Comparison of ENCODE assay signal across 23 mouse cellular contexts in genomic region chr7:122050834-122051233, GRCm38 (mm10). TPM values are rescaled to one million over a fixed set of nuclear protein-coding genes. Genes with fewer than 3 reads are reported as not detected.
A peak's percentile ranks its signal among the peaks of the same experiment; 100 is the strongest.
DNase-seq lines count a peak whose midpoint lies in the region; ATAC-seq and TF ChIP-seq lines count a peak whose summit lies in the region.
"Had no signal": no experiment of that assay in that cellular context is flagged by ENCODE, and none has a peak within 500 bp of the region (broad histone marks: within the 10 kb centered on the region; RNA-seq: fewer than 3 reads in every experiment).

No protein-coding gene starts in this region.

- no peaks in the 10 kb centered on the region for H3K9me3 ChIP-seq in kidney, embryonic 16.5 days (ENCODE audit: low read length)
- H3K9me3 ChIP-seq in lung, postnatal 0 days (ENCODE audit: low read length) = no peaks in the 10 kb centered on the region
- H3K9me3 ChIP-seq: heart, embryonic 13.5 days; hindbrain, embryonic 13.5 days; liver, embryonic 13.5 days; neural tube, embryonic 15.5 days had no signal

- H3K36me3 ChIP-seq in kidney, embryonic 16.5 days (ENCODE audit: insufficient read depth, low read length) = peaks cover 49% of the 10 kb centered on the region
- no peaks in the 10 kb centered on the region for H3K36me3 ChIP-seq in lung, postnatal 0 days (ENCODE audit: insufficient read depth, low read length)

- no peak overlapping the region for H3K4me2 ChIP-seq in kidney, embryonic 16.5 days (replicated peaks; ENCODE audit: low read depth, low read length)
- H3K4me2 ChIP-seq in lung, postnatal 0 days (replicated peaks; ENCODE audit: low read depth, low read length) = no peak overlapping the region
- H3K4me2 ChIP-seq: heart, embryonic 13.5 days; hindbrain, embryonic 13.5 days; liver, embryonic 13.5 days; neural tube, embryonic 15.5 days had no signal

- peak overlapping the region; percentile 51 for H3K27ac ChIP-seq in kidney, embryonic 16.5 days (ENCODE audit: low read length)
- H3K27ac ChIP-seq in lung, postnatal 0 days (ENCODE audit: low read length) = no peak overlapping the region
- H3K27ac ChIP-seq: heart, embryonic 13.5 days; hindbrain, embryonic 13.5 days; liver, embryonic 13.5 days; neural tube, embryonic 15.5 days had no signal

- TF ChIP-seq EP300 in lung, postnatal 0 days (IDR thresholded peaks at IDR 0.05) = no peak

- no peak for TF ChIP-seq POLR2A in lung, adult 2 months (IDR thresholded peaks at IDR 0.05; ENCODE audit: borderline replicate concordance, extremely low read depth, low read depth, low read length)

- intact Hi-C loops in heart, postnatal 36 days (cut with DNase I) = no loop called here

- WGBS in kidney, embryonic 16.5 days = 65% methylated on average over 1 of the region's 1 CpGs
- WGBS in lung, postnatal 0 days = 62% methylated on average over 1 of the region's 1 CpGs
- 55% methylated on average over 1 of the region's 1 CpGs for WGBS in lung, adult 2 months

- H3K4me3 ChIP-seq in kidney, embryonic 16.5 days (ENCODE audit: low read length) = no peak overlapping the region
- H3K4me3 ChIP-seq in lung, postnatal 0 days (ENCODE audit: low read depth, low read length) = no peak overlapping the region
- H3K4me3 ChIP-seq in lung, adult 2 months (replicated peaks; ENCODE audit: extremely low read depth, low read depth, low read length) = no peak overlapping the region
- H3K4me3 ChIP-seq: heart, embryonic 13.5 days; hindbrain, embryonic 13.5 days; liver, embryonic 13.5 days; neural tube, embryonic 15.5 days had no signal

- H3K9ac ChIP-seq in kidney, embryonic 16.5 days (replicated peaks; ENCODE audit: low read length) = no peak overlapping the region
- no peak overlapping the region for H3K9ac ChIP-seq in lung, postnatal 0 days (replicated peaks; ENCODE audit: low read depth)
- H3K9ac ChIP-seq: heart, embryonic 13.5 days; hindbrain, embryonic 13.5 days; liver, embryonic 13.5 days; neural tube, embryonic 15.5 days had no signal

- H3K27me3 ChIP-seq in kidney, embryonic 16.5 days (ENCODE audit: insufficient read depth, low read length) = no peaks in the 10 kb centered on the region
- H3K27me3 ChIP-seq in lung, postnatal 0 days (replicated peaks; ENCODE audit: insufficient read depth, low read length) = no peaks in the 10 kb centered on the region
- H3K27me3 ChIP-seq: CH12.LX; heart, embryonic 13.5 days; hindbrain, embryonic 13.5 days; liver, embryonic 13.5 days; neural tube, embryonic 15.5 days had no signal

- no peaks in the 10 kb centered on the region for H3K4me1 ChIP-seq in kidney, embryonic 16.5 days (ENCODE audit: insufficient read depth, low read length)
- no peaks in the 10 kb centered on the region for H3K4me1 ChIP-seq in lung, postnatal 0 days (ENCODE audit: insufficient read depth, low read depth, low read length)
- H3K4me1 ChIP-seq in lung, adult 2 months (ENCODE audit: control insufficient read depth, insufficient read depth, low read length) = no peaks in the 10 kb centered on the region
- H3K4me1 ChIP-seq: hindbrain, embryonic 13.5 days; neural tube, embryonic 15.5 days had no signal

- TF ChIP-seq CTCF in lung, postnatal 0 days (IDR thresholded peaks at IDR 0.05) = no peak
- no peak for TF ChIP-seq CTCF in lung, adult 2 months (IDR thresholded peaks at IDR 0.05; ENCODE audit: insufficient read depth, low read length)

- DNase-seq in heart, adult 11 months = peak; percentile 91
- no peak for DNase-seq in heart, postnatal 36 days
- no peak for DNase-seq in kidney, adult 8-10 months
- DNase-seq in lung, postnatal 0 days (ENCODE audit: low spot score) = peak; percentile 58
- no peak for DNase-seq in lung, adult 2 months
- peak; percentile 23 to 63 for DNase-seq in gastrocnemius, postnatal 4 days (ENCODE audit: low spot score in 2 of 2)
- no peak for DNase-seq in right cerebral cortex, postnatal 36 days (ENCODE audit: low spot score in 2 of 2)
- DNase-seq: adrenal gland, postnatal 36 days; cerebellum, adult 11-12 months; cerebellum, postnatal 25 days; embryo, embryonic 11 days; liver, embryonic 13.5 days; lung, postnatal 14 days; right cerebral cortex, postnatal 14 days; thymus, postnatal 14 days had no signal

- 0 out of 2 replicates have a peak, but pooled peaks have one; percentile 27 for ATAC-seq in kidney, embryonic 16.5 days (ENCODE audit: low FRiP score, low TSS enrichment)
- ATAC-seq in lung, postnatal 0 days = peak; percentile 57
- ATAC-seq: forebrain, embryonic 16.5 days; inflammation-experienced regulatory T-cells, adult 6 months; midbrain, embryonic 16.5 days had no signal

RNA-seq across cellular contexts. Expression of gene Ubfd1, which starts 16.1 kb away (rescaled TPM):
- total RNA-seq in heart, postnatal 36 days (2021) = 10 to 100 TPM; 34.7 to 36.0 TPM
- 58.5 and 64.3 TPM in 2 replicates for polyA plus RNA-seq in kidney, embryonic 16.5 days (2015; fragmentation: Nextera tagmentation; extraction: Ambion mirVana)
- 19.0 and 23.4 TPM in 2 replicates for polyA plus RNA-seq in lung, postnatal 0 days (2015; fragmentation: Nextera tagmentation; extraction: Ambion mirVana)
- polyA plus RNA-seq in lung, adult 2 months (2012; rRNA removed) = 17.5 and 21.1 TPM in 2 replicates
- 10 to 100 TPM; 53.0 to 57.4 TPM for total RNA-seq in gastrocnemius, postnatal 4 days (2021)

RNA-seq across cellular contexts. Expression of gene Ears2, which starts 16.2 kb away (rescaled TPM):
- 10 to 100 TPM; 11.6 to 13.8 TPM for total RNA-seq in heart, postnatal 36 days (2021)
- polyA plus RNA-seq in kidney, embryonic 16.5 days (2015; fragmentation: Nextera tagmentation; extraction: Ambion mirVana) = 18.2 and 19.4 TPM in 2 replicates
- 5.2 and 6.0 TPM in 2 replicates for polyA plus RNA-seq in lung, postnatal 0 days (2015; fragmentation: Nextera tagmentation; extraction: Ambion mirVana)
- 5.1 and 6.0 TPM in 2 replicates for polyA plus RNA-seq in lung, adult 2 months (2012; rRNA removed)
- 10 to 100 TPM; 13.2 to 14.1 TPM for total RNA-seq in gastrocnemius, postnatal 4 days (2021)

RNA-seq across cellular contexts. Expression of gene Gga2, which starts 29.8 kb away (rescaled TPM):
- 10 to 100 TPM; 26.8 to 30.9 TPM for total RNA-seq in heart, postnatal 36 days (2021)
- 89.3 and 89.6 TPM in 2 replicates for polyA plus RNA-seq in kidney, embryonic 16.5 days (2015; fragmentation: Nextera tagmentation; extraction: Ambion mirVana)
- polyA plus RNA-seq in lung, postnatal 0 days (2015; fragmentation: Nextera tagmentation; extraction: Ambion mirVana) = 22.3 and 28.3 TPM in 2 replicates
- polyA plus RNA-seq in lung, adult 2 months (2012; rRNA removed) = 26.2 and 35.3 TPM in 2 replicates
- 10 to 100 TPM; 47.7 to 52.9 TPM for total RNA-seq in gastrocnemius, postnatal 4 days (2021)

RNA-seq across cellular contexts. Expression of gene Ndufab1, which starts 50.9 kb away (rescaled TPM):
- total RNA-seq in heart, postnatal 36 days (2021) = 1,000 to 10,000 TPM; 1,629 to 1,738 TPM
- 713 and 761 TPM in 2 replicates for polyA plus RNA-seq in kidney, embryonic 16.5 days (2015; fragmentation: Nextera tagmentation; extraction: Ambion mirVana)
- polyA plus RNA-seq in lung, postnatal 0 days (2015; fragmentation: Nextera tagmentation; extraction: Ambion mirVana) = 344 and 362 TPM in 2 replicates
- polyA plus RNA-seq in lung, adult 2 months (2012; rRNA removed) = 150 and 268 TPM in 2 replicates
- 100 to 1,000 TPM; 476 to 560 TPM for total RNA-seq in gastrocnemius, postnatal 4 days (2021)

Comparison
In these comparisons a context has a peak if more than half of its experiments do, and no peak if none do; other contexts are left out.
1. DNase-seq: peak in heart, adult 11 months (single experiment), lung, postnatal 0 days (single experiment) and gastrocnemius, postnatal 4 days (2 of 2); none in heart, postnatal 36 days (0 of 2), kidney, adult 8-10 months (0 of 2), lung, adult 2 months (single experiment) and right cerebral cortex, postnatal 36 days (0 of 2).